Mouse (Mus musculus): ENCODE results near the gene B3galt2. TPM values are rescaled to one million over a fixed set of nuclear protein-coding genes. Genes with fewer than 3 reads are reported as not detected.
A peak's percentile ranks its signal among the peaks of the same experiment; 100 is the strongest.

Gene B3galt2
- polyA plus RNA-seq (2015; fragmentation: Nextera tagmentation; extraction: Ambion mirVana) = 0.08 and 0.09 TPM in 2 replicates

DNA sequence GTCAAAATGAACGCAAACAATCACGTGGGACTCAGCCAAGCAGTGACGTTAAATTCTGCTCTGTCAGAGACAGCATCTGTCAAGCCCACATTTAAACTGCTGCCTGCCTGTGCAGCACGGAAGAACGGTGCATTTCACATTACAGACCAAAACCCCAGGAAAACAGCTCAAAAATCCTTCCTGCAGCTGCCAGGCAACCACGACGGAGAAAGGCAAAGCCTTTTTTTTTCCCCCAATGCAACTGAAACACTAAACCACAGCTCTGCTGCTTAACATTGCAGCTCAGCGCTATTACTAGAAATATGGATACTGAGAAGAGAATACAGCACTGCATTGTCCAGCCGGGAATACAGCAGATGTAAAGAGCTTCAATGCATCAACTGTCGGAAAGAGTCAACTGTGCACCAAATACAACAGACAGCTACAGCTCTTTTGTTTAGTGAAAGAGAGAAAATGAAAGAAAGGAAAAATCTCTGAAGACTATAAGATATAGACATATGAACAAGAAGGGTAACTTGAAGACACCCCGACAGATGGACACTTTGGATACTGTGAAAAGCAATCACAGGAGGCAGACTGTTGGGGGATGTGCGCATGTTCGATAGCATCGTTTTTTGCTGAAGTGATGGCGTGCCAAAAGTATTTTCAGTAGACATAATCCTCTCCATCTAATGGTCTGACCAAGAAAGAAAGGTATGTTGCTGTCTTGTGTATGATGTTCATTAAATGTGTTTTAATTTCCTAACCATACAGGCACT lies at the start of gene B3galt2:
B3galt2 (plus strand) TSS at position 15 of the 758 bp plus-strand sequence.
- no peak for ATAC-seq (ENCODE audit: low read depth)
- H3K4me3 ChIP-seq (ENCODE audit: low read depth, low read length) = no peak within 1 kb of the TSS
- 60% methylated on average over 15 of the region's 15 CpGs for WGBS (ENCODE audit: insufficient replicate concordance)
- no peak within 1 kb of the TSS for H3K4me2 ChIP-seq (ENCODE audit: low read depth, low read length)
- no peak within 1 kb of the TSS for H3K9ac ChIP-seq (ENCODE audit: low read depth, low read length)
- H3K27ac ChIP-seq (ENCODE audit: low read length) = no peak within 1 kb of the TSS
- H3K9me3 ChIP-seq (replicated peaks; ENCODE audit: control insufficient read depth, low read length) = no peaks in the 10 kb centered on the region
- H3K4me1 ChIP-seq (ENCODE audit: control insufficient read depth, low read depth, low read length) = peaks cover 2% of the 10 kb centered on the region; the same call in 1 of the 2 replicates
- no peaks in the 10 kb centered on the region for H3K27me3 ChIP-seq (ENCODE audit: control insufficient read depth, insufficient read depth, low read depth, low read length)
- no peaks in the 10 kb centered on the region for H3K36me3 ChIP-seq (ENCODE audit: control insufficient read depth, insufficient read depth)

DNA sequence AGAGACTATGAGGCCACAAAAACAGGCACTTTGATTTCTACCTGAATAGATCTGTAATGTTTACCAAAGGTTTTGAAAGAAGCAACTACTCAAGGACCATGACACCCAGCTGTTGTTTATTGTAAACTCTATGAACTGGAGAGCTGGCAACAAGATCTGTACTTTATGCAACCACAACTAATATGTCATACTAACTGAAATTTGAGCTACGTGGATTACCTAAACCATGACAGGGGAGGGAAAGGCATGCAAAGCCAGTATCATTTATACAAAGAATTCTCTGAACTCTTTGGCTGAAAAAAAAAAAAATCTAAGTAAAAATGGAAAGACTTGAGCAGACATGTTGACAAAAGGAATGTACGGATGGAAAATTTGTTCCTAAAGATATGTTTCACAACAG lies 43.6 kb upstream of the B3galt2 start:
- H3K27me3 ChIP-seq (ENCODE audit: control insufficient read depth, insufficient read depth, low read depth, low read length) = no peaks in the 10 kb centered on the region
- H3K4me3 ChIP-seq (ENCODE audit: low read depth, low read length) = no peak overlapping the region
- no peak for ATAC-seq (ENCODE audit: low read depth)
- WGBS (ENCODE audit: insufficient replicate concordance) = 64% methylated on average over 2 of the region's 2 CpGs
- no peaks in the 10 kb centered on the region for H3K9me3 ChIP-seq (replicated peaks; ENCODE audit: control insufficient read depth, low read length)
- H3K9ac ChIP-seq (ENCODE audit: low read depth, low read length) = no peak overlapping the region
- H3K36me3 ChIP-seq (ENCODE audit: control insufficient read depth, insufficient read depth) = no peaks in the 10 kb centered on the region
- no peak overlapping the region for H3K27ac ChIP-seq (ENCODE audit: low read length)
- H3K4me1 ChIP-seq (ENCODE audit: control insufficient read depth, low read depth, low read length) = no peaks in the 10 kb centered on the region
- H3K4me2 ChIP-seq (ENCODE audit: low read depth, low read length) = no peak overlapping the region

GRCm38 (mm10) chr1:143608911-143609310 lies 31.6 kb upstream of the B3galt2 start:
- ATAC-seq (ENCODE audit: low read depth) = no peak
- 65% methylated on average over 2 of the region's 2 CpGs for WGBS (ENCODE audit: insufficient replicate concordance)
- H3K36me3 ChIP-seq (ENCODE audit: control insufficient read depth, insufficient read depth) = peaks cover 8% of the 10 kb centered on the region
- H3K27ac ChIP-seq (ENCODE audit: low read length) = no peak overlapping the region
- no peak overlapping the region for H3K9ac ChIP-seq (ENCODE audit: low read depth, low read length)
- H3K27me3 ChIP-seq (ENCODE audit: control insufficient read depth, insufficient read depth, low read depth, low read length) = no peaks in the 10 kb centered on the region
- H3K9me3 ChIP-seq (replicated peaks; ENCODE audit: control insufficient read depth, low read length) = no peaks in the 10 kb centered on the region
- H3K4me1 ChIP-seq (ENCODE audit: control insufficient read depth, low read depth, low read length) = no peaks in the 10 kb centered on the region
- H3K4me3 ChIP-seq (ENCODE audit: low read depth, low read length) = no peak overlapping the region
- no peak overlapping the region for H3K4me2 ChIP-seq (ENCODE audit: low read depth, low read length)

DNA sequence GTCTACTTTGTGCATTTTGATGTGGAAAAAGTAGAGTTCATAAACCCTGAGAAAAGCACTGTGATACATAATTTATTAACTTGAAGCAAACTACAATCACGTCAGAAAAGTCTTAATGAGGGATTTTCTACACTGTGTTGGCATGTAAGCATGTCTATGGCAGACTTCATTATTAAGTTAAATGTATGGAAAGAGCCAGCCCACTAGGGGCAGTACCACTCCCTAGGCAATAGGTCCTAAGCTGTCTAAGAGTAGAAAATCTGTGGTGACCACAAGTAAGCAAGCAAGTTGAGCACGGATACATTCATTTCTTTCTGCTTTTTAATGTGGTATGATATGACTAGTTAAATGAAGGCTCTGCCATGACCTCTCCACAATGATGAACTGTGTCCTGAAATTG lies 27.6 kb upstream of the B3galt2 start:
- Histone ChIP-seq H3K4me2 (ENCODE audit: low read depth, low read length) (no peak overlapping the region), H3K9ac (ENCODE audit: low read depth, low read length) (no peak overlapping the region), H3K9me3 (replicated peaks; ENCODE audit: control insufficient read depth, low read length) (no peaks in the 10 kb centered on the region), H3K4me3 (ENCODE audit: low read depth, low read length) (no peak overlapping the region), H3K27ac (ENCODE audit: low read length) (no peak overlapping the region), H3K4me1 (ENCODE audit: control insufficient read depth, low read depth, low read length) (no peaks in the 10 kb centered on the region), H3K27me3 (ENCODE audit: control insufficient read depth, insufficient read depth, low read depth, low read length) (no peaks in the 10 kb centered on the region), H3K36me3 (ENCODE audit: control insufficient read depth, insufficient read depth) (peaks cover 9% of the 10 kb centered on the region)
- 70% methylated on average over 2 of the region's 2 CpGs for WGBS (ENCODE audit: insufficient replicate concordance)
- ATAC-seq (ENCODE audit: low read depth) = no peak

DNA sequence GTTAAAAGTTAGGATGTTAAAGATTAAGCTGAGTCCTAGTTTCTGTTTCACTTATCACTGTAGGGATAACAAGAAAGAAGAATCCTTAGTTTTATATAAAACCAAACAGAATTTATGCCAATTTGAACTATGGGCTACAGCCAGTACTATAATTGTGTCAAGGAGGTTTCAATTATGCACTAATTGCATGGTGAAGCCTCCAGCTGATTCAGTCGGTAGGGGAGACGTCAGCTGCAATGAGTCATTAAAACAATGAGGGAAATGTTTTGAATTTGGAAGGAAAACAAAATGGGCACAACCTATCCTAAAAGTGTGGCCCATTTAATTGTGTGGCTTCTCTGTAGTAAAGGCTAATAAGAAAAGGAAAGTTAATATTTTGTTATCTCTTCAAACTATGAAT lies 20.7 kb upstream of the B3galt2 start:
- no peak overlapping the region for H3K4me3 ChIP-seq (ENCODE audit: low read depth, low read length)
- no peaks in the 10 kb centered on the region for H3K27me3 ChIP-seq (ENCODE audit: control insufficient read depth, insufficient read depth, low read depth, low read length)
- 76% methylated on average over 2 of the region's 2 CpGs for WGBS (ENCODE audit: insufficient replicate concordance)
- H3K27ac ChIP-seq (ENCODE audit: low read length) = no peak overlapping the region
- H3K9me3 ChIP-seq (replicated peaks; ENCODE audit: control insufficient read depth, low read length) = no peaks in the 10 kb centered on the region
- no peaks in the 10 kb centered on the region for H3K4me1 ChIP-seq (ENCODE audit: control insufficient read depth, low read depth, low read length)
- H3K4me2 ChIP-seq (ENCODE audit: low read depth, low read length) = no peak overlapping the region
- H3K36me3 ChIP-seq (ENCODE audit: control insufficient read depth, insufficient read depth) = peaks cover 3% of the 10 kb centered on the region
- no peak overlapping the region for H3K9ac ChIP-seq (ENCODE audit: low read depth, low read length)
- ATAC-seq (ENCODE audit: low read depth) = no peak

DNA sequence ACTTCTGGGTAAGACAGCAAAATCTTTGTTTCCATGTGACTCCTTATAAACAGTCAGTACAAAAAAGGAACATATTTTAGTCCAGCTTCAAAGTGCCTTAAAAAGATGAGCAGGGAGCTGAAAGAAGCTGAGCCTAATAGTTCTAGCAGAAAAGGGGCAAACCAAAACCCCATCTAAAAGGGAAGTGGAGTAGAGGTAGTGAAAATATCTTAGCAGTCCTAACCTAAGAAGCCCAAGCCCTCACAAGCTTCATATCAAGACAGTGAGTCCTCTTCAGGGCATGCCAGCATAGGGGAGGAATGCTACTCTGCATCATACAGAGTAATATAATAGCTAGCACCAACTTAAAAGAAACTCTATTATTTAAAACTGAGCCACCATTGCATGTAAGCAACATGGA lies 18.5 kb upstream of the B3galt2 start:
- H3K36me3 ChIP-seq (ENCODE audit: control insufficient read depth, insufficient read depth) = peaks cover 11% of the 10 kb centered on the region
- no peak overlapping the region for H3K4me2 ChIP-seq (ENCODE audit: low read depth, low read length)
- no peak overlapping the region for H3K9ac ChIP-seq (ENCODE audit: low read depth, low read length)
- ATAC-seq (ENCODE audit: low read depth) = no peak
- no peaks in the 10 kb centered on the region for H3K27me3 ChIP-seq (ENCODE audit: control insufficient read depth, insufficient read depth, low read depth, low read length)
- H3K4me3 ChIP-seq (ENCODE audit: low read depth, low read length) = no peak overlapping the region
- no peaks in the 10 kb centered on the region for H3K4me1 ChIP-seq (ENCODE audit: control insufficient read depth, low read depth, low read length)
- no peaks in the 10 kb centered on the region for H3K9me3 ChIP-seq (replicated peaks; ENCODE audit: control insufficient read depth, low read length)
- no peak overlapping the region for H3K27ac ChIP-seq (ENCODE audit: low read length)

- no peak overlapping the region for H3K4me3 ChIP-seq (ENCODE audit: low read depth, low read length)
- H3K4me1 ChIP-seq (ENCODE audit: control insufficient read depth, low read depth, low read length) = no peaks in the 10 kb centered on the region
- no peak overlapping the region for H3K4me2 ChIP-seq (ENCODE audit: low read depth, low read length)
- ATAC-seq (ENCODE audit: low read depth) = no peak
- H3K9me3 ChIP-seq (replicated peaks; ENCODE audit: control insufficient read depth, low read length) = no peaks in the 10 kb centered on the region
- H3K27me3 ChIP-seq (ENCODE audit: control insufficient read depth, insufficient read depth, low read depth, low read length) = no peaks in the 10 kb centered on the region
- no peak overlapping the region for H3K9ac ChIP-seq (ENCODE audit: low read depth, low read length)
- WGBS (ENCODE audit: insufficient replicate concordance) = 85% methylated on average over 1 of the region's 1 CpGs
- no peak overlapping the region for H3K27ac ChIP-seq (ENCODE audit: low read length)
- peaks cover 11% of the 10 kb centered on the region for H3K36me3 ChIP-seq (ENCODE audit: control insufficient read depth, insufficient read depth)
Measured at GRCm38 (mm10) chr1:143622634-143623033, 17.8 kb upstream of the B3galt2 start.

DNA sequence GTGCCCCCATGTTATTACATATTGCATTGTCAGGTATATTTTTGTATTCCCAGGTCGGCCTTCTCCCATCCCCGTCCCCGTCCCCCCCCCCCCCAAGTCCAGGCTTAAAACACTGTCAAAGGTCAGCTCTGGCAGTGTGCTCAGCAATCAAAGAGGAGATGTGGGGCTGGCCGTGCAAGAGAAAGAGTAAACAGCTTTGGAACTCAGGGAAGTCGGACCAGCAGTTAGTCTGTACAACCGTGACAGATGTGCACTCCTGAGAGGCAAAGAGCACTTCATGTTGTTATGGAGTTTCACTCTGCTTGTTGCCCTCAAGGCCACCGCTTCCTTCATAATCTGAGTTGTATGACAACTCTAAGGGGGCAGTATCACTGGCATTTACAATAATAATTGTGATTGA lies 9.1 kb upstream of the B3galt2 start:
- no peak overlapping the region for H3K4me3 ChIP-seq (ENCODE audit: low read depth, low read length)
- no peaks in the 10 kb centered on the region for H3K27me3 ChIP-seq (ENCODE audit: control insufficient read depth, insufficient read depth, low read depth, low read length)
- no peak overlapping the region for H3K4me2 ChIP-seq (ENCODE audit: low read depth, low read length)
- H3K9ac ChIP-seq (ENCODE audit: low read depth, low read length) = no peak overlapping the region
- ATAC-seq (ENCODE audit: low read depth) = peak; percentile 84
- no peaks in the 10 kb centered on the region; the same call in 1 of the 2 replicates for H3K4me1 ChIP-seq (ENCODE audit: control insufficient read depth, low read depth, low read length)
- H3K27ac ChIP-seq (ENCODE audit: low read length) = peak overlapping the region; percentile 61
- no peaks in the 10 kb centered on the region for H3K9me3 ChIP-seq (replicated peaks; ENCODE audit: control insufficient read depth, low read length)
- H3K36me3 ChIP-seq (ENCODE audit: control insufficient read depth, insufficient read depth) = peaks cover 5% of the 10 kb centered on the region; the same call in 1 of the 2 replicates
- 74% methylated on average over 7 of the region's 7 CpGs for WGBS (ENCODE audit: insufficient replicate concordance)

GRCm38 (mm10) chr1:143632361-143632760 lies 8.1 kb upstream of the B3galt2 start:
- H3K9me3 ChIP-seq (replicated peaks; ENCODE audit: control insufficient read depth, low read length) = no peaks in the 10 kb centered on the region
- no peak overlapping the region for H3K4me2 ChIP-seq (ENCODE audit: low read depth, low read length)
- no peak overlapping the region for H3K9ac ChIP-seq (ENCODE audit: low read depth, low read length)
- no peaks in the 10 kb centered on the region; the same call in 1 of the 2 replicates for H3K4me1 ChIP-seq (ENCODE audit: control insufficient read depth, low read depth, low read length)
- H3K27ac ChIP-seq (ENCODE audit: low read length) = no peak overlapping the region
- WGBS (ENCODE audit: insufficient replicate concordance) = 63% methylated on average over 1 of the region's 1 CpGs
- no peak overlapping the region for H3K4me3 ChIP-seq (ENCODE audit: low read depth, low read length)
- ATAC-seq (ENCODE audit: low read depth) = no peak
- no peaks in the 10 kb centered on the region for H3K27me3 ChIP-seq (ENCODE audit: control insufficient read depth, insufficient read depth, low read depth, low read length)
- no peaks in the 10 kb centered on the region for H3K36me3 ChIP-seq (ENCODE audit: control insufficient read depth, insufficient read depth)
